Mouse (Mus musculus) C2C12 (cell line): ENCODE measurements around the gene Ubap1.

ENCODE experiments used
- CEBPB ChIP-seq: IDR thresholded peaks from one replicate; pipeline ENCODE4 v1.6.1; 2011; ENCODE audit warnings: low read depth, mild to moderate bottlenecking, control low read depth, moderate library complexity
- CTCF ChIP-seq: IDR thresholded peaks from one replicate; pipeline ENCODE4 v1.5.1; 2011; ENCODE audit not compliant: control insufficient read depth, insufficient read depth, insufficient read length
- MAX ChIP-seq: IDR thresholded peaks from one replicate; pipeline ENCODE4 v1.6.1; 2011; ENCODE audit warnings: mild to moderate bottlenecking, control low read depth
- MYOD1 ChIP-seq: IDR thresholded peaks from one replicate; pipeline ENCODE4 v1.6.1; 2011; ENCODE audit warnings: low read depth; ENCODE audit not compliant: control insufficient read depth, insufficient read length
- USF1 ChIP-seq: IDR thresholded peaks from one replicate; pipeline ENCODE4 v1.6.1; 2011; ENCODE audit warnings: low read depth, mild to moderate bottlenecking, control low read depth, moderate library complexity

DNA sequence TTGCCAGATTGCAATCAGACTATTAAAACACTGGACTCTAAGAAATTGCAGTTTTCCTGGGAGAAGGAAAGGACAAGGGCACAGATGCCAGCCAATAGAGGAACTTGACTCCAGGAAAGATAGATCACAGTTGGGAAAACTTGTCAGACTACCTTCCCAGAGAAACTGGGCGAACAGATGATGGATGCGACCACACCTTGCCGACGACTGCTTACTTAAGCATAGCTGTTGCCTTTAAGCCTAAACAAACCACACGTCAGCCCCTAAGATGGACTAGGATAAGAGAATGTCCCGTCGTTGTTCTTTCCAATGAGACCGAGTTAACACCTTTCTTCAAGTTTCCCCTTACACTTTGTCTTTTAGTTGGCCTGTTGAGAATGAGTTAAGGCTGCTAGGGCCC, 33.6 kb upstream of the Ubap1 start:
- TF ChIP-seq CTCF (no peak), CEBPB (no peak), USF1 (no peak), MYOD1 (no peak), MAX (no peak)
